Mouse (Mus musculus) lung, postnatal 0 days (tissue): ENCODE data around the gene Dct. TPM values are rescaled to one million over a fixed set of nuclear protein-coding genes. Genes with fewer than 3 reads are reported as not detected.

ENCODE experiments used
- ATAC-seq: fragments of 200-750 bp; cut with Nextera tagmentation; 2 replicates; pipeline ENCODE4 v1.8.0; 2017; ENCODE audit warnings: moderate library complexity
- DNase-seq: peaks from one replicate; pipeline ENCODE4 v3.0.0-alpha.2; 2016; ENCODE audit warnings: low spot score
- H3K27ac ChIP-seq: fragments of 300-500 bp; sonication (generic); 2 replicates; pipeline ENCODE4 v1.5.1; 2014; ENCODE audit warnings: antibody characterized with exemption, mild to moderate bottlenecking, low read length, mixed read lengths
- H3K27me3 ChIP-seq: fragments of 300-500 bp; sonication (generic); replicated peaks from 2 replicates; pipeline ENCODE4 v1.6.1; 2014; ENCODE audit warnings: low read length, mixed read lengths; ENCODE audit not compliant: insufficient read depth
- H3K36me3 ChIP-seq: fragments of 300-500 bp; sonication (generic); 2 replicates; pipeline ENCODE4 v1.6.1; 2014; ENCODE audit warnings: low read length, mixed read lengths; ENCODE audit not compliant: insufficient read depth
- H3K4me1 ChIP-seq: fragments of 300-500 bp; sonication (generic); 2 replicates; pipeline ENCODE4 v1.6.1; 2014; ENCODE audit warnings: antibody characterized with exemption, low read depth, low read length, mixed read lengths; ENCODE audit not compliant: insufficient read depth
- H3K4me2 ChIP-seq: fragments of 300-500 bp; sonication (generic); replicated peaks from 2 replicates; pipeline ENCODE4 v1.6.1; 2014; ENCODE audit warnings: low read depth, mild to moderate bottlenecking, low read length, moderate library complexity, mixed read lengths
- H3K4me3 ChIP-seq: fragments of 300-500 bp; sonication (generic); 2 replicates; pipeline ENCODE4 v1.5.1; 2014; ENCODE audit warnings: low read depth, low read length
- H3K9ac ChIP-seq: fragments of 300-500 bp; sonication (generic); replicated peaks from 2 replicates; pipeline ENCODE4 v1.6.1; 2014; ENCODE audit warnings: low read depth, mild to moderate bottlenecking
- H3K9me3 ChIP-seq: fragments of 300-500 bp; sonication (generic); 2 replicates; pipeline ENCODE4 v1.6.1; 2016; ENCODE audit warnings: low read length, mixed read lengths
- CTCF ChIP-seq: IDR thresholded peaks from 2 replicates; pipeline ENCODE4 v1.5.1; 2016; ENCODE audit warnings: antibody characterized with exemption, mild to moderate bottlenecking
- EP300 ChIP-seq: IDR thresholded peaks from 2 replicates; pipeline ENCODE4 v1.6.1; 2016; ENCODE audit warnings: antibody characterized with exemption, mild to moderate bottlenecking, control low read depth
- WGBS: fragments of 180-500 bp; shearing (Covaris S2); extraction: QIAGEN DNeasy Blood & Tissue Kit; methylation state at CpG from one replicate; pipeline ENCODE4 v1.1.7; 2014; 5-methylcytosine and 5-hydroxymethylcytosine counted together
- polyA plus RNA-seq: library from polyadenylated mRNA; unstranded; fragments of >200 nt; fragmentation: Nextera tagmentation; extraction: Ambion mirVana; gene quantifications from 2 replicates; pipeline ENCODE4 v1.2.1, GENCODE M21; 2015

Dct gene
- polyA plus RNA-seq, 1 experiment from 2014 or later, result 0.39 TPM

DNA sequence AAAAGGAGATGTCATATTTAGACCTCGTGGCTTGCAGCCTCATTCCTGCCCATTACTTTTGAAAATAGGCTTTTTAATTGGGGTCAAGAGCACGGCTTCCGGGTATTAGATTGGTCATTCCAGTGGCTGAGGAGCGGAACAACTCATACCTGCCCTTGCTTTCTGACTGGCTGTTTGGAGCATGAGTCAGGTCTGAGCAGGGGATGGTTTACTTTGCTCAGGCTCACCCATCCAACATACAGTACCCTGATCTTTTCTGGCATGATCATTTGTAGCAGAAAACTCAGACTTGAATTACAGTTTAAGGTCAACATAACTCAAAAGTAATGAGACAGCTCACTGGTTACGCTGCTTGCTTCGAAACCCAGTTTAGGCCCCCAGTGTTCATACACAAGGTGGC is 58.2 kb downstream of the Dct start:
- Histone ChIP-seq H3K27me3 (no peaks in the 10 kb centered on the region), H3K36me3 (no peaks in the 10 kb centered on the region), H3K4me1 (no peaks in the 10 kb centered on the region), H3K4me3 (no peak overlapping the region), H3K27ac (no peak overlapping the region), H3K9me3 (no peaks in the 10 kb centered on the region), H3K9ac (no peak overlapping the region), H3K4me2 (no peak overlapping the region)
- 83% methylated on average over 6 of the region's 6 CpGs for WGBS
- ATAC-seq (no peak), DNase-seq (no peak)
- TF ChIP-seq CTCF (no peak), EP300 (no peak)

DNA sequence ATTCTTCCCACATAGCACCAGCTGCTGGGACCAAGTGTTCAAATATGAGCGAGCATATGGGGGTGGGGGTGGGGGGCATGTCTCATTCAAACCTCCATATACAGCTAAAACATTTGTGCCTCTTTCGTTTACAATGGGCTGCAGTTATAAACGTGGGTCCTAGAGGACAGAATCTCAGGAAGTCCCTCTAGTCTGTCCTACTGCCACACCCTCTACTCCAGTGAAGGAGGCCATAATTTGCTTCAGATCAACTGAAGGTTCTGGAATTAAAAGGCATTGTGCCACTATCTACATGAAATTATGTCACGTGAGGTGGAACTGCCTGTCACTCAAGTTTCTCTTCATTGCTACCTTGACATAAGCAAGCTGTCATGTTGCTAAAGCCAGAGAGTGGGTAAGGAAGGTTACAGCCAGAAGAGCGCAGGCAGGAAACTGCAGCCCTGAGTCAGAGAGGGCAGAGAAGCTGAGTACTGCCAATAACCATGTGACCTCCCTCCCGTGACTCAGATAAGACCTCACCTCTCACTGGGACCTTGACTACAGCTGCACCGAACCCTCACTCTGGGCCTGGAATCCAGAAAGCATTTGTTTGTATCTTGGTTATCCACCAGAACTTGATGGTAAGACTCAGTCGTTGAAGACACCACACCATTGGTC is 59.3 kb downstream of the Dct start:
- ATAC-seq, result no peak
- 58% methylated on average over 8 of the region's 8 CpGs for WGBS
- H3K27ac ChIP-seq, result no peak overlapping the region
- H3K9ac ChIP-seq, result no peak overlapping the region
- TF ChIP-seq EP300, result no peak
- no peak for TF ChIP-seq CTCF
- H3K4me2 ChIP-seq, result no peak overlapping the region
- no peaks in the 10 kb centered on the region for H3K36me3 ChIP-seq
- no peaks in the 10 kb centered on the region for H3K4me1 ChIP-seq
- H3K27me3 ChIP-seq, result no peaks in the 10 kb centered on the region
- no peaks in the 10 kb centered on the region for H3K9me3 ChIP-seq
- no peak overlapping the region for H3K4me3 ChIP-seq
- no peak for DNase-seq

DNA sequence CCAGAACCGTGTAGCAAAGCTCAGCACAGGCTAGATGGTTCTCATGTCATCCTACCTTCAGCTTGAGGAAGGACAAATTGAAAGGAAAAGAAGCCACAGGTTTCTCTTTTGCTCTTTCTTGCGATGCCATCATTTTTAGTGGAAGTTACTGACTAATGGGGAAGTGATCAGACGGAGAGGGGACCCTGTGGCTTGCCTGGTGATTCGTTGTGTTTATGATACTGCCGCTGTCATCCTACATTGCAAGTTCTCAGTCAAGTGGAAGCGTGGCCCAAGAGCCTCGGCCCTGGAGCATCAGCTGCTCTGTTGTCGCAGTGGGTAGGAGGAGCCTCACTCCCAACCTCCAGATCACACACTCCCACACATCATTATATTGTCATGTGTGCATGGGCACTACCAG is 61.8 kb downstream of the Dct start:
- no peaks in the 10 kb centered on the region for H3K36me3 ChIP-seq
- H3K4me3 ChIP-seq, result no peak overlapping the region
- H3K4me1 ChIP-seq, result no peaks in the 10 kb centered on the region
- WGBS, result 64% methylated on average over 8 of the region's 8 CpGs
- DNase-seq, result no peak
- ATAC-seq, result no peak
- no peaks in the 10 kb centered on the region for H3K9me3 ChIP-seq
- no peak for TF ChIP-seq CTCF
- TF ChIP-seq EP300, result no peak
- no peak overlapping the region for H3K27ac ChIP-seq
- no peak overlapping the region for H3K4me2 ChIP-seq
- H3K9ac ChIP-seq, result no peak overlapping the region
- H3K27me3 ChIP-seq, result no peaks in the 10 kb centered on the region

DNA sequence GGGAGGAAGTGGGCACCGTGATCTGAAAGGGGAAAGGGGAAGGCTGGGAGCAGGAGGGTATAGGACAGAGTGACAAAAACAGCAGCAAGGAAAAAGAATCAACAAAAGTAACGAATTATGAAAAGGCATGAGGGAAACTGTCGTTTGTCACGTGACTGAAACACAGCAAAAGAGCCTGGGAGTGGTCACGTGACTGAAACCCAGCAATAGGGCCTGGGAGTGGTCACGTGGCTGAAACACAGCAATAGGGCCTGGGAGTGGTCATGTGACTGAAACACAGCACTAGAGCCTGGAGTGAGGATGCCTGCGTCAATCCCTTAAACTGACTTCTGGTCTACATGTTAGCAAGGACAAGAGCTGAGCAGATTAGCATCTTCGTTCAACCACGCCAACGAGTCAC is 63.6 kb downstream of the Dct start:
- no peak for TF ChIP-seq EP300
- no peak for TF ChIP-seq CTCF
- H3K27ac ChIP-seq, result no peak overlapping the region
- H3K4me1 ChIP-seq, result no peaks in the 10 kb centered on the region
- H3K4me2 ChIP-seq, result no peak overlapping the region
- H3K9ac ChIP-seq, result no peak overlapping the region
- WGBS, result 88% methylated on average over 10 of the region's 10 CpGs
- no peaks in the 10 kb centered on the region for H3K36me3 ChIP-seq
- H3K27me3 ChIP-seq, result no peaks in the 10 kb centered on the region
- H3K9me3 ChIP-seq, result no peaks in the 10 kb centered on the region
- no peak overlapping the region for H3K4me3 ChIP-seq
- no peak for ATAC-seq
- no peak for DNase-seq

DNA sequence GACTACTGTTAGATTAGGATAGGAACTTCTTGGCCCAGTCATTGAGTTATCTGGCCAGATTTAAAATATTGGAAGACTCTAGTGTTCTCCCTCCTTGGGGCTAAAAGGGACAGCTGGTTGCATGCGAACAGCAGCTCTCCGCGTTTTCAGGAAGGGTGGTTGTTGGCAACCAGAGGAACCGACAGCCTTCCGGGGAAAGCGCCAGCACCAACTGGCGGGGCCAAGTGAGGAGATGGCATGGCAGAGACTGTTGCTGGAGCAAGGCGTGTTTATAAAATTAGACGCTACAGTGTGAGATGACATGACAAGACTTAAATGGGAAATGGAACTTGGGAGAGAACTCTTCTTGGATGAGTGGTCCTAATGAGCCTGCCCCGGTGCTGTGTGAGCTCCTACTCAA is 70.5 kb downstream of the Dct start:
- Histone ChIP-seq H3K36me3 (no peaks in the 10 kb centered on the region), H3K9me3 (no peaks in the 10 kb centered on the region), H3K9ac (no peak overlapping the region), H3K4me2 (no peak overlapping the region), H3K27me3 (no peaks in the 10 kb centered on the region), H3K4me3 (no peak overlapping the region), H3K27ac (no peak overlapping the region), H3K4me1 (no peaks in the 10 kb centered on the region)
- 82% methylated on average over 10 of the region's 10 CpGs for WGBS
- no peak for TF ChIP-seq CTCF
- ATAC-seq, result no peak; the same call in 1 of the 2 replicates
- no peak for DNase-seq

DNA sequence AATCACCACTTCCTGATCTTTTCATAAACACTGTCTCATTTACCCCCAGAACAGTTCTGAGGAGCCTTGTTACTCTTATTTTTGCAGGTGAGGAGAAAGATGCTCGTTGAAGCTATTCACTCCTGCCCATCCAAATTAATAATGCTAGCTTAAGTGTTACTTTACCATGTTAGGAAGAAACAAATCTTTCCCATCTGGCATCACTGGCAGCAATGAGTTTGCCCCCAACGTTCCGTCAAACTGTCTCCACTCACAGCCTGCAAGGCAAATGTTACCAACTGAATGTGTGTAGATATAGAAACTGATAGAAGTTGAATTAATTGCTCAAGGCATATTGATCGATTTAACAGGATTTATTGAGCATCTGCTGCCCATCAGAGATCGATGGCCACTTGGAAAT is 79.5 kb downstream of the Dct start:
- ATAC-seq, result no peak
- no peaks in the 10 kb centered on the region for H3K27me3 ChIP-seq
- 83% methylated on average over 5 of the region's 5 CpGs for WGBS

More for the DNA sequence above, 79.5 kb downstream of the Dct start:
- Histone ChIP-seq H3K27ac (no peak overlapping the region), H3K36me3 (no peaks in the 10 kb centered on the region), H3K4me2 (no peak overlapping the region), H3K9ac (no peak overlapping the region), H3K9me3 (no peaks in the 10 kb centered on the region), H3K4me1 (no peaks in the 10 kb centered on the region), H3K4me3 (no peak overlapping the region)
- TF ChIP-seq EP300 (no peak), CTCF (no peak)
- no peak for DNase-seq

Other genes with a start within 250 kb of the Dct start
- 26.6 and 28.0 TPM in 2 replicates for gene Tgds, start 80.5 kb upstream of the Dct start, polyA plus RNA-seq
- 48.8 and 50.9 TPM in 2 replicates for gene Gpr180, start 84.9 kb upstream of the Dct start, polyA plus RNA-seq
- gene Sox21, start 184.8 kb upstream of the Dct start, polyA plus RNA-seq, result 0.11 and 0.14 TPM in 2 replicates
- gene Gm9376, start 214.7 kb upstream of the Dct start, polyA plus RNA-seq, result not detected in 2 replicates